Mouse (Mus musculus) cerebellum, adult 11-12 months (tissue): Measurements from ENCODE around the gene Mov10l1.

Experiments used
- DNase-seq: peaks from one replicate; pipeline ENCODE4 v3.0.0; 2022

The Mov10l1 gene

DNA sequence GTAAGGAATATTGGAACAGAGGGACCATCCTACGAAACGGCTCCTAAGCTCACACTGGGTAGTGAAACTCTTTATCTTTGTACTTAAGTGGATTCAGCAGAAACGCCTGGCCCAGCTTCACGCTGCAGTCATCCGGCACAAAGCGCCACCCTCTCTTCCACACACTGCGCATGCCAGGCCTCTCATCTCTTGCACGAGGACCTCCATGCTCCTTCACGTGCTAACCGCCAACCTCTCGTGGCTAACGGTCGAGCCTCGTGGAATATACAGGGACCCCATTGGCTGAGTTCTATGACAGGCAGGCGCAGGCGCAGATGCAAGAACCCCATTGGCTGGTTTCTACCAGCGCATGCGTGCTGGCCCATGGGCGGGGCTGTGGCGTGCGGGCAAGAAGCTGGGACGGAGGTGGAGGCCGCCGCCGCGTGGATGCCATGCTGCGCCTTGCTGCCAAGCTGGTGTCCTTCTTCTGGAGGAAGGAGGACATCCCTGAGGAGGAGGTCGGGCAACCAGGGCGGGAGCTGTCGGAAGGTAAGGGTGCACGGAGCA, at the start of gene Mov10l1:
TSS of gene Mov10l1 (plus strand) at position 376 of the 546 bp plus-strand sequence.
- DNase-seq = no peak

DNA sequence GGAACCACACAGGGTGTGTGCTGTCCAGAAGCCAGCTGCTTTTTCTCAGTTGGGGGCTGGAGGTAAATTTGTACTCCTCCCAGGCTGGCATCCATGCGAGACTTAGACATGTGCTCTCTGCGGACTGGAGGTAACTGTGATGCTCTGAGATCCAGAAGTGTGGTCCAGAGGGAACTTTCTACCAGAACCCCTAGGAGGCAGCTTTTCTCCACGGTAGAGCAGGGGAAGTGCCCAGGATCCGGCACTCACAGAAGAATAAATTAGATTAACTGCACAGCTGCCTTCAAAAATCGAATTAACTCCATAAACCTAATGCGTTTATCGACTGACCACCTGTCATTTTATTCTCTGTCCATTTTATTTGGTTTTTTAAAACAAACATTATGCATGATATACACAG, 48.6 kb upstream of the Mov10l1 start:
- DNase-seq = no peak

DNA sequence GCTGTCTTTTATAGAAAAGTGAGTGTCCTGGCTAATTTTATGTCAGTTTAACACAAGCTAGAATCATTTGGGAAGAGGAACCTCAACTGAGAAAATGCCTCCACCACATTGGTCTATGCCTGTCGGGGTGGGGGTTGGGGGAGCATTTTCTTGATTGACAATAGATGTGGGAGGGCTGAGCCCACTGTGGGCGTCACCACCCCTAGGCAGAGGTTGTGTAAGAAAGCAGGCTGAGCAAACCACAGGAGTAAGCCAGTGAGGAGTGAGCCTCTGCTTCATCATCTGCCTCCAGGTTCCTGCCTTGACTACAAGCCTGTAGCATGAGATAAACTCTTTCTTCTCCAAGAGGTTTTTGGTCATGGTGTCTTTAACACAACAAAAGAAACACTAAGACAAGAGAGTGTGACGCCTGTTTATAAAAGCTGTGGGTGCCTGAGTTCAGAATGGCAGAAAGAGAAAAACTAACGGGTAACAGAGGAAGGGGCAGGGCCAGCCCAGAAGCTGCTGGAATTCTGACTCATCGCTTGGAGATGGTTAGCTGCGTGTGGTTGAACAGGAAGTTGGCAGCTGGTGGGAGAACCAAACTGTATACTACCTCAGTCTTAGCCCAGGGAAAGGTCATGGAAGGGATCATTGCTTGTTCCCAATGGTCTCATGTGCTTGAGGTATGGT, 46.0 kb upstream of the Mov10l1 start:
- no peak for DNase-seq

DNA sequence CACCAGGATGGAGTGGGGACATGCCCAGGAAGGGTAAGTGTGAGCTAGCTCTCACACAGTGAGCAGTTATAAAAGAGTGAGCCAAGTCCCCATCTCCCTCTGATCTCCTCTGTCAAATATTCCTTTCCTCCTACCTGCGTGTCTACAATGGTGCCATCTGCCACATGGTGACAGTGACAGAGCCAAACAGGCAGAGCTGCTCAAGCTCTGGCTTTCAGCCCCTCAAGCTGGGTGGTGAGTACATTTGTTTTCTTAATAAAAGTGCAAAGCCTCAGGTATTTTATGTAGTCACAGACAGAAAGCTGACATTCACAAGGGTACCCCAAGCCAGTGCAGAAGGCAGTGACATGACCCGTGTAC, 45.4 kb upstream of the Mov10l1 start:
- no peak for DNase-seq

DNA sequence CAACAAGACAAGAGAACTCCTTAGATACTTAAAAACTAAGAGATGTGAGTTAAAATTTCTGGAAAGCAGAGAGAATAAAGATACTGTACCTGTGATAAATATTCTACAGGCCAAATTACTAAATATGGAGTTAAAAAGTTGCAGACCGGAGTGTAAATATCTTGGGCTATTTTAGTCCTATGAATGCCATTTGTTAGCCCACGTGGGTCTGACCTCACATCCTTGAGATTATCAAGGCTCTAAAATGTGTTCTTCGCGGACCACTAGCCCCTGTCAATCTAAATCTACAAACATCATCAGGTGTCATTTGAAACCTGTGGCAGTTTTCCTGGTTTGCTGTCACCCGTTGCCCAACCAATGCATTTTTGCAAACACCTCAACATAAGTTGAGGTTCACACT, 39.9 kb upstream of the Mov10l1 start:
- DNase-seq = no peak

DNA sequence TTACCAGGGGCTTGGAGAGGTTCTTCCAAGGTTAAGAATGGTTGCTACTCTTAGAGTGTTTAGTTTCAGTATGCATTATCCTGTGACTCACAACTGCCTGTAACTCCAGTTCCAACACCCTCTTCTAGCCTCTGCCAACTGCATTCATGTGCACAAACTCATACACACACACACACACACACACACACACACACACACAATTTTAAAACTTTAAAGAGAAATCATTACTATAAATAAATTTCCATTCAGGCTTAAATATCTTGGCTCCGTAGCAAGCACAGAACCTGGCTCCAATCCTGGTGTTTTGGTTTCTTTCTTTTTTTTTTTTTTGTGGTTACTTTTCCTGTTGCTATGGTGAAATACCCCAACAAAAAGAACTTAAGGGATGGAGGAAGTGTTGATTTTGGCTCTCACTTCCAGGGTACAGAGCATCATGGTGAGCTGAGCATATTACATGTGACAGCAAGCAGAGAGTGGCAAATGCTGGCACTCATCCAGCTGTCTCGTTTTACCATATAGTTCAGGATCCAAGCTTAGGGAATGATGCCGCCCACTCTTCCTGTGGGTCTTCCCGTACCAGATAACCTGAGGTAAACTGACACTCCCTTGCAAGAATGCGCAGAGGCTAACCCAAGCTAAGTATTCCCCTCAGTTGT, 38.7 kb upstream of the Mov10l1 start:
- DNase-seq = no peak

DNA sequence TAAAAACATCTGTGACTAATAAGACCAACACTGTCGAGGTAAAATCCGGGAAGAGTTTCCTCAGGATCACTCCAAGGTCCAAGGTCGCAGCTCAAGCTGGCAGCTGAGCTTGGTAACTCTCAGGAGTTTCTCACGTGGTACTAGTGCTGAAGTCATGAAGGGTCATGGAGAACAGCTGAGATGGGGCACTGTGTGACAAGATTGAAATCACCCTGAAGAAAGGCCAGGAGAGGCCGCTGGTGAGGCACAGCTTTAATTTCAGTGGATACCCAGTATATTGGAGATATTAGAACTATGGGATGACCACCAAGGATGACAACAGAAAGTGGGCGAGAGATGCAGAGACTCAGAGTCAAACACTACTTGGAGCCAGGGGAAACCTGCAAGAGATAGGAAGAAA, 35.9 kb upstream of the Mov10l1 start:
- DNase-seq = no peak

DNA sequence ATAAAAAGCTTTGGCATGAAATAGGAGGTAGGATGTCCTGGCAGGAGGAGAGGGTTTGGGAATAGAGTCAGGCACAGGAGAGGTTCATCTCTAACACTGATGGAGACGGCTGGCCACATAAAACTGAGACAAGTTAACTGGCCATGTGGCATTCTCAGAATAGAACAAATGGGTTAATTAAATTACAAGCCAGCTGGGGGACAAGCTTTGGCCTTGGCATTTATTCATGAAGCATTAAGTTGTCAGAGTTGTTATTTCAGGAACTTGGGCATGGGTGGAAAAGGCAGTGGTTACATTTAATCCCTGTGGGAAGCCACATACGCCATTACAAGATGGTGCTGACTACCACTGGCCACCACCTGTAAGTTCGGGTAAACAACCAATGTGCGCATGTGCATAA, 31.5 kb upstream of the Mov10l1 start:
- DNase-seq = no peak

DNA sequence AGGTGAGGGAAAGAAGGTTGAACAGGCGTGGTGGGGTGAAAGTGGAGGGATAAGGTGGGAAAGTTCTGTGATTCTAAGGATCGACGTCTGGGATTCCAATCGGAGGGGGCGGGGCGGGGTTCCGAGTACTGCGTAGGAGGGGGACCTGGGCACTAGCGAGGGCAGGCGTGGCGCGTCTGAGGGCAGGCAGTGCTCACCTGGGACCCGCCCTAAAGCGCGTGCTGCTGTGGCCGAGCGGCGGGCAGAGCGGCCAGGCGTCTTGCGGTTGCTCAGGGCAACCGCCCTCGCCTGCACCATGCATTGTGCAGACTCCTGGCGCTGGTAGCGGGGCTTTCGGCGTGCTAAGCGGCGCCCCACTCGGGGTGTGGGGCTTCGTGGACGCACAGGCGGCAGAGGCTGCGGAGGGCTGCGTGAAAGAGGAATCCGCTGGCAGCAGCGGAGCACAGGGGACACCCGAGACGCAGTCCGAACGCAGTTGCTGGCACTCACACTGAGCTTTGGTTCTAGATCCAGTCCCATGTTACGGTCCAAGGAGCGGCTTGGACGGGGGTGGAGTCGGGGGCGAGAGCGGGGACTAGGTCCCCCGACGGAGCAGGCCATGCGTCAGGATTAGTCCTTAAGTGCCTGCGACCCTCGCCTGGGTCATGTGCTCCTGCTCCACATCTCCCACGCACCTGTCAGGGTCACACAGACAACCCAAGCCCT, 28.2 kb upstream of the Mov10l1 start, which contains the start of gene Ttll8:
TSS of gene Ttll8 (minus strand) at position 51 of the 705 bp plus-strand sequence.
- DNase-seq = no peak

DNA sequence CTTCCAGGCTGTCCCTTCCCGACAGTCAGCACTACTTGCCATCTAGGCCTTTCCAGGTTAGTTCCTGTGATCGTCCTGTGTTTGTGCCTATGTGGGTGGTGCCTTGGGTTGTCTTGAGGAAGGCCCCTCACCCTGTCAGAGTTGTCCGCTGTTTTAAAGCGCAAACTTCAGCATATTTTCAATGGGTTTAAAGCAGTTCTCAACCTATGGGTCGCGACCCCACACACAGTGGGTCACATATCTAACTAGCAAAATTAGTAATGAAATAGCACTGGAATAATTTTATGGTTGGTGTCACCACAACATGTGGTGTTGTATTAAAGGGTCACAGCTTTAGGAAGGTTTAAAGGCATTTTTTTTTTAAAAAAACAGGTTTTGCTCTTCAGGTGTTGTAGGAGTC, 27.4 kb upstream of the Mov10l1 start:
- DNase-seq = no peak

DNA sequence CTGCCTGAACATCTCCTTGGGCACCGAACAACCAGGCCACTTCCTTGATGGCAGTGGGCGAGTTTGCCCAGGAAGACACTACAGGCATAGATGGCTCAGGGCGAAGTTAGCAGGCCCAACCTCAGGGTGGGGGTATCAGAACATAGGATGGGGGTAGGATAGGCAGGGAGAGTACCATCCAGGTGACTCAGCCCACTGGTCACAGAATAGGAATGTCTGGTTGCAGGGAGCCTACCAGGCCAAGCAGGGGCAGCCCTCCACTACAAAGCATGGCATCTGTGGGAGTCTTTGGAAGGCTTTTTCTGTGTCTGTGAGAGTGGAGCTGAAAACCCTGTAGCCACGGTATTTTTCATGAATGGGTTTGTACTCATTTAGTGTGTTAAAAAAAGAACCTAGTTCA, 25.2 kb upstream of the Mov10l1 start:
- no peak for DNase-seq

DNA sequence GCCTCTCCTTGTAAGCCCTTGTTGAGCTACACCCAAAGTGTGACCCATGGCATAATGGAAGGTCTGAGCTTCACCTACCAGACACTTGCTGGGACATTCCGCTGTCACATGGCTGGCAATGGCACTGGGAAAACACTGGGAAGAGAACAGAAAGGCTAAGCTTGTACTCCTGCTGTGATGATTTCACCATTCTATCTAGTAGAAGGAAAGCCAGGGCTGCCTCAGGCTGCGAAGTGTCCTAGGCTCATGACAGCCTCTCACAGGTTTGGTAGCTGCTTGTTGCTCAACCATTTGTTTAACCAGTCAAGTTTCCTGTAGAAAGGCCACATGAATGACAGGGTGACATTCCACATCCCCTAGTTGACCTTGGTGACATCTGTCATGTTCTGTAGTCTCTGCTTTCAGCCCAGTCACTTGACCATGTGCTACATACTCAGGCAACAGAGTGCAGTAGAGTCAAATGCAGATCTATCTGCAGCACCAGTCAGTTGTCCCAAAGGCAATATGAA, 18.6 kb upstream of the Mov10l1 start:
- DNase-seq = no peak

DNA sequence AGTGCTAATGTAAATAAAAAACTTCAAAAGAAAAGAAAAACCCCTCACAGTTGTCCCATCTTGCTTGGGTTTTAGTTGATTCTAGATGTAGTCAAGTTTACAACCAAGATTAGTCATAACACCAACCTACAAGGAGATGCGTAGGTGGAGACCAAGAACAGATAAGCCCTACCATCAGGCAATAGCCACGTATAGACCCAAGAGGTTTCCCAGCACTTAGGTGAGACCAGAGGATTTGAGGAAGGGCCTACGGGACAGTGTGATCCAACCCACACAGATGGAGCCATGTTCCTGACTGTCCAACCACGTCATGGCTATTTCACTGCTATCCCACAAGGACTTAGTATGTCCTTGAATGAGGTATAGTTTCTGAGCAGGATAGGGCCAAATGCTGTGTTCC, 10.4 kb upstream of the Mov10l1 start:
- no peak for DNase-seq

DNA sequence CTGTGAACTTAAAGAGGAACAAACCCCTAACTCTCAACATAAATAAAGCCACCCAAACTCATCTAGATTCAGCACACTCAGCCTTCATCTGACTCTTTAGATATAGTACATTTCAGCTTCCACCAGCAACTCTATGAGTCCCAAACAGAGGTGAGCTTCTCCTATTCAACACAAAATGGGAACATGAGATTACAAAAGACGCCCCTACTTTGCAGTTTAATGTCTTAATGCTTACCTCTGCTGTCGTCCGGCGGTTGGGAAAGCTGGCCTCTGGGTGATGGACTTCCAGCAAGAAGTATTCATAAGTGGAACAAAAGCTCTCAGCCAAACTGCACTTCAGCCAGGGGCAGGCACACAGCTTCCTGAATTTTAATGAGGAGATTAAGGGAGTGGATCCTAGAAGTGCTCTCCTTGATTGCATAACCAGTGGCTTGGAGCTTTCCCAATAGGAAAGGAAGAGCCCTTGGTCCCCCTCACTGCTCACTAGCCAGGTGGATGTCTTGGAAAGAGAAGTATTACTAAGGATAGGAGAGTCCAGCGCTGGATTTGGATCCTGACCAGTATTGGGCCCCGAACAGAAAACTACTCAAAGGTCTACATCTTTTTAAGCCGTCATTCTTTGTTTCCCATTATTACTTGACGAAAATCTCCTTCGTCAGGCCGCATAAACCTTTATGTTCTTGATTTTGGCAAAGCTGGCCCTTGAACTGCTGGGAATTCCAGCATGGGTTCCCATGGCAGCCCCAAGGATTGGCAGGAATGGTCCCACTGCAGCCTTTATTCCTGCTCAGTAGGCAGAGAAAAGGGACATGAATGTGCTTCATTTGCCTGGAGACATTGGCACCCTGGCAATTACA, 4.2 kb upstream of the Mov10l1 start, which contains the start of gene Mlc1:
TSS of gene Mlc1 (minus strand) at position 727 of the 857 bp plus-strand sequence.
- peak; percentile 21 for DNase-seq

DNA sequence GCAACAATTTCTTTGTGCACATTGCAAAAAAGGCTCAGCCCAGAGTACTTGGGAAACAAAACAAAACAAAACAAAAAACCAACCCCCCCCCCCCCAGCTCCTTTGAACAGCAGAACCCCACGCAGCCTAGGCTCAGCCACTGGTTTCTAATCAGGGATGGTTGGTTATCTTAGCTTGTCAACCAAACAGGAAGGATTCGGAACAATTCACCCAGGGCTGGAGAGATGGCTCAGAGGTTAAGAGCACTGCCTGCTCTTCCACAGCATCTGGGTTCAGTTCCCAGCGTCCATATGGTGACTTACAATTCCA, 3.6 kb upstream of the Mov10l1 start:
- DNase-seq = no peak

DNA sequence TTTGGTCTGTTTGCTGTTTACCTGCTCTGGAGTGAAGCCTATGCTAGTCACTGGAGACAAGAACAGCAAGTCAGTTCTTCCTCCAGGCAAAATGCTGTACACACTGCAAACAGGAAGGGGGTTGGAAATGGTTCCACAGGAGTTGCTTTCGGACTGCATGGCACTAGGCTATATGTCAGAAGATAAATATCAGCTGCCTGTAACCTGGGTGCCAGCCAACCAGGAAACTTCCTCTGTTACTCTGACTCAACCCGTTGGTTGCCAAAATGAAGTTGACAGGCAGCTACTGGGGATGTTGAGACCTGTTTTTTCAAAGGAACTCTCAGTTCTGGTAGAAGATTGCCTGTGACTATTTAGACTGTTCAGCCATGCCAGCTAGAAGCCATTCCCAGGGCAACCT, 6.5 kb downstream of the Mov10l1 start:
- no peak for DNase-seq

DNA sequence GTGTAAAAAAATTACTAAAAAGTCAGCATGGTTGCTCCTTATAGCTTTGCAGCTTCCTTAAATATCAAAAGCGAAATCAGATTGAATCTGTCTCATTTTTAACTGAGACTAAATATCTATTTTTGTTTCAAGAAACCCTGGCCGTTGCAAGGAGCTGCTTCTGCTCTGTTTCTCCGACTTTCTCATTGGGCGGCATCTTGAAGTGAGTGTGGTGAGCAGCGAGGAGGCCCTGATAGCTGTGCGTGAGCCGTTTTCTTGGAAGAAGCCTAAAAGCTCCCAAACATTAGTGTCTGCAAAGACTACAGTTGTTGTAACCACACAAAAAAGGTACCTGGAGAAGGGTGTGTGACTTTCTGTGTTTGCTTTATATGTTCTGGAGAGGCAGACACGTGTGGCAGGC, 15.9 kb downstream of the Mov10l1 start:
- no peak for DNase-seq

DNA sequence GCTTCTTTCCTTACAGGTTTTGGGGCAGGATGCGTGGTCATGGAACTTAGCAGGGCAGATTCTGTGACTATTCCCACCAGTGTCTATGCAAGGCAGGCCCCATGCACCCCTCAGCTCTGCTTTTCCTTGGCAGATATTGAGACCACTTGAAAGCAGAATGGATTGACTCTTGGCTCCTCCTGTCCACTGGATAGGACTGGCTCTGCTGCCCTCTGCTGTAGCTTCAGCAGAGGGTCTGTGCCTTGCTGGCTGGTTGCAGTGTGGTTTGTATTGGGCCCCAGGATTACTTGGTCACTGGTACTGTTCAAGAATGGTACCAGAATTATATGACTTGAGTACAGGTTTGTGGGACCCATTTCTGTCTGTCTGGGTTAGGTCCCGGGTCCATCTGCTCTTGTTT, 16.4 kb downstream of the Mov10l1 start:
- DNase-seq = no peak

DNA sequence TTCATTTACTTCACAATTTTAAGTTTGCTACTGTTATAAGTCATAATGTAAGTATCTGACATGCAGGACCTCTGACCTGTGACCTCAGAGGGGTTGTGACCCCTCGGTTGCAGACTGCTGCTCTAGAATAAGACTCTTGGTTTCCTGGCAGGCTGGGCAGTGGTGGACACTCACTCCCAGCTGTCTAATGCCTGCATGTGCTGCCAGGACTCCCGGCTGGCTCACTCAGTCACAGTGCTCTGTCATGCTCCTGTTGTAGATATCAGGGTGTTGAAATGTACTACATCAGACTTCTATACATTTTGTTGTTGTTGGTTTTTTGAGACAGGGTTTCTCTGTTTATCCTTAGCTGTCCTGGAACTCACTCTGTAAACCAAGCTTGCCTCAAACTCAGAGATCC, 17.7 kb downstream of the Mov10l1 start:
- DNase-seq = no peak

DNA sequence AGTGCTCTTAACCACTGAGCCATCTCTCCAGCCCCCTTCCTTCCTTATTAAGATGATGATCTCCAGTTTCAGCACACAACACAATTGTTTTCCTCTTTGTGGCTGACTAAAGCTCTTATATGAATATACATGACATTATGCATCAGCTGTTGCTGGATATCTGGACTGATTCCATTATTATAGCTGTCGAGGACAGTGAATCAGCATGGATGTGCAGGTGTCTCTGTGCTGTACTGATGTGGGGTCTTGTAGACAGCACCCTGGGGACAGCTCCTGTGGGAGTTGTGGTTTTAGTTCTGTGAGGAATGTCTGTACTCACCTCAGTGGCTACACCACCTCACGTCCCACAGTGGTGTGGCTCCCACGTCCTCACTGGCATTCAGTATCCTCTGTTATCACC, 18.5 kb downstream of the Mov10l1 start:
- no peak for DNase-seq

DNA sequence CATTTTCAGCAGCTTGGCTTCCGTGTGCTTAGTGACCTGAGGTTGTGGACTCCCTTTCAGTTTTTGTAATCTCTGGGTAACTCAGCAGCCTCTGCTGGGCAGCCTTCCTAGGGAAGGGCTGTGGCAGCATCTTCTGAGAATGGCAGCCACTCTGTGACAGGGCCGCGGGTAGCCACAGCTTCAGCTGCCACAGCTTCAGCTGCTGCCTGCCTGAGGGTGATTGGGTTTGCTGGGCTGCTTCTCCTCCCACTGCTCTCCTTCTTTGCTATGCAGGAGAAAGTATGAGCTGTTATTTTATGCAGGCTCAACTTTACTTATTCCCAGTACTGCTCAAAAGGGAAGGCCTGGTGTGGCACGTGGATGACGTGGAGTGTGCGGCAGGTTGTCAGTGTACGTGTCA, 24.3 kb downstream of the Mov10l1 start:
- DNase-seq = no peak

DNA sequence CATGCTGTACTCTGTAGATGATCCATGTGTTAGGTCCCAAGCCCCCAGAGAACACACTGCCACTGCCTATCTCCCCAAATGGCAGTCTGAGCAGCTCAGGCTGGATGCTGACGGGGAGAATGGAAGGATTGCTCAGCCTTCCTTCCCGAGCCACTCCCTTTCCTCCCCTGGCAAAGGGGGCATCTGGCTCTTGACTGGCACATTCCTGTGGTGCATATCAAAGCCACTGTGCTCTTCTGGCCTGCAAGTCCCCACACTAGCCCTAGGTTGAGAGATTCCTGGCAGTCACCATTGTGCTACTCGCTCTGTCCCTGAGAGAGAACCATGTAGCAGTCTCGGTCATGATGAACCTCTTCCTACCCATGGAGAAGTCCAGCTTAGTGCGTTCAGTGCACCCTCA, 25.1 kb downstream of the Mov10l1 start:
- DNase-seq = no peak

DNA sequence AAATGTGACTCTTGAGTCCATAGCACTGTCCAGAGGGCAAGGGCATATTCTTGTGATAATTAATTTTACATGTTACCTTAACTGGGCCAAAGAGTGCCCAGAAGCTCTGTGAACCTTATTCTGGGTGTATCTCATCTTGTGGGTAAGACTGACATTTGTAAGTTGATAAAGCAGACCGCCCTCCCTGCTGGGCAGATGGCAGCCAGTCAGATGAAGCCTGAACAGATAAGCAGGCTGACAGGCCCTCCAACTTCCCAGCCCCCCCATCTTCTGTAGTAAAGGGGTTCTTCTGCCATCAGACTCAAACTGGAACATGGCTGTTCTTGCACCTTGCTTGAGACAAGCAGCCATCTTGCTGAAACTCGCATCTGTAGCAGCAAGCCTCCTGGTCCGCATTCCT, 34.0 kb downstream of the Mov10l1 start:
- DNase-seq = no peak
